Comparison of ENCODE assay signal across 8 mouse cellular contexts in the genomic region with DNA sequence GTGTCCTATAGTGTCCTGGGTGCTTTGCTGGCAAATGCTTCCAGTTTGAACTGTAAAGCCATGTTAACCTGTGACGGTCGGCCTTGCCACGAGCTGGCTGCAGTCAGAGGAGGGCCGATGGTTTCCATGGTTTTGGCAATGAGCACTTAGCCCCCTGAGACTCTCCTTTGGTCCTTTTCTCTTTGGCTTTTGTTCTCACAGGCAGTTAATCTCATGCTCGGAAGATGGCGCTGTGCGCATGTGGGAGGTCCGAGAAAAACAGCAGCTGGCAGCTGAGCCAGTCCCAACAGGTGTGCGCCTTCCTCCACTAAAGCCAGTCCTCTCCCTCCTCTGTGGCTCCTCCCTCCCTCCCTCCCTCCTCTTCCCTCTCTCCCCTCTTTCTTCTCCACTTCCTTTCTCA. TPM values are rescaled to one million over a fixed set of nuclear protein-coding genes. Genes with fewer than 3 reads are reported as not detected.
DNase-seq lines count a peak whose midpoint lies in the region; ATAC-seq lines count a peak whose summit lies in the region.

No protein-coding gene starts in this region.

- DNase-seq in B cell, adult 2 months = peak; percentile 13 to 14
- peak; percentile 55 to 60 for DNase-seq in adrenal gland, adult 18-20 months (ENCODE audit: low spot score in 2 of 2)
- peak; percentile 89 for DNase-seq in embryo, embryonic 11 days
- DNase-seq in heart, postnatal 10 days = peak; percentile 45 to 68
- DNase-seq in kidney, postnatal 4 days = peak; percentile 81 to 85
- DNase-seq in ovary, postnatal 14 days (ENCODE audit: low spot score) = peak; percentile 58
- peak; percentile 79 for DNase-seq in thymus, postnatal 25 days

- 5% methylated on average over 9 of the region's 9 CpGs for WGBS in lung, embryonic 15.5 days

- no peaks in the 10 kb centered on the region for H3K9me3 ChIP-seq in lung, embryonic 15.5 days

- H3K36me3 ChIP-seq in lung, embryonic 15.5 days = peaks cover 2% of the 10 kb centered on the region; the same call in 1 of the 2 replicates

- no peak overlapping the region for H3K4me3 ChIP-seq in lung, embryonic 15.5 days

- H3K4me1 ChIP-seq in lung, embryonic 15.5 days = no peaks in the 10 kb centered on the region

- ATAC-seq in lung, embryonic 15.5 days (ENCODE audit: borderline replicate concordance, extremely low read depth, low FRiP score, low TSS enrichment) = peak; percentile 49; the same call in 1 of the 2 replicates

- no peak overlapping the region for H3K4me2 ChIP-seq in lung, embryonic 15.5 days

- H3K9ac ChIP-seq in lung, embryonic 15.5 days = no peak overlapping the region

- no peaks in the 10 kb centered on the region for H3K27me3 ChIP-seq in lung, embryonic 15.5 days

- intact Hi-C loops in heart, postnatal 10 days (cut with DNase I) = loop anchor here (1.0 to 5.0 kb wide), 2 partner anchors 269 to 329 kb away; no protein-coding TSS in a partner anchor

- no peak overlapping the region for H3K27ac ChIP-seq in lung, embryonic 15.5 days

RNA-seq across cellular contexts. Expression of a gene that starts 41.8 kb away (rescaled TPM):
- total RNA-seq in adrenal gland, adult 18-20 months (2021) = 10 to 100 TPM; 16.9 to 18.4 TPM
- total RNA-seq in heart, postnatal 10 days (2021) = 10 to 100 TPM; 16.9 to 18.9 TPM
- 21.0 and 21.2 TPM in 2 replicates for polyA plus RNA-seq in lung, embryonic 15.5 days (2015; fragmentation: Nextera tagmentation; extraction: Ambion mirVana)

Comparison
In these comparisons a context has a peak if more than half of its experiments do, and no peak if none do; other contexts are left out.
1. DNase-seq: peak in every context shown above with its lines; median percentile 89 in embryo, embryonic 11 days; 83 in kidney, postnatal 4 days; 79 in thymus, postnatal 25 days; 58 in ovary, postnatal 14 days; 58 in adrenal gland, adult 18-20 months; 56 in heart, postnatal 10 days; 14 in B cell, adult 2 months.